Mouse (Mus musculus): ENCODE measurements around the gene Mx1.

The Mx1 gene

GRCm38 (mm10) chr16:97462481-97463181 is at the start of gene Mx1:
Gene Mx1 (minus strand): TSS chr16:97462907.
- DNase-seq (ENCODE audit: low read depth) = peak; percentile 2

GRCm38 (mm10) chr16:97512347-97512751 is 49.6 kb upstream of the Mx1 start:
- no peak for DNase-seq (ENCODE audit: low read depth)

GRCm38 (mm10) chr16:97511495-97511894 is 48.8 kb upstream of the Mx1 start:
- no peak for DNase-seq (ENCODE audit: low read depth)

GRCm38 (mm10) chr16:97510849-97511248 is 48.1 kb upstream of the Mx1 start:
- no peak for DNase-seq (ENCODE audit: low read depth)

GRCm38 (mm10) chr16:97507783-97508182 is 45.1 kb upstream of the Mx1 start:
- no peak for DNase-seq (ENCODE audit: low read depth)

GRCm38 (mm10) chr16:97504793-97505192 is 42.1 kb upstream of the Mx1 start:
- no peak for DNase-seq (ENCODE audit: low read depth)

DNA sequence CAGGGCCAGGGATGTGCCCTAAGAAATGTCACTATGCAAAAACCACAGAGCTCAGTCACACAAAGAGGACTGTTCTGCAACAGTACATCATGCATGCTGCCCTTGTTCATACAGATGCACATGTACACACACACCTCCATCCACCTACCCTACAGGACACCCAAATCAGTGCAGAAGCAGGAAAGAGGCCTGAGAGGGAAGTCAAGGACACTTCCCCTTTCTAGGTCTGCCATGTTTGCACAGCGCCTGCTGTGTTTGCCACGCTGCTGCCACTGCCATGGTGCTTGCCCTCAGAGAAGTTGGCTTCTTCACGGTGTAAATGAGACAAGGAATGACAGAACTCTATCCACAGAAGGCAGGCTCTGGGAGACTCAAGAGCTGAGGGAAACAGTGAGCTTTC is 41.1 kb upstream of the Mx1 start:
- DNase-seq (ENCODE audit: low read depth) = no peak

GRCm38 (mm10) chr16:97500901-97501300 is 38.2 kb upstream of the Mx1 start:
- DNase-seq (ENCODE audit: low read depth) = no peak

GRCm38 (mm10) chr16:97499450-97499849 is 36.7 kb upstream of the Mx1 start:
- no peak for DNase-seq (ENCODE audit: low read depth)

GRCm38 (mm10) chr16:97498139-97498538 is 35.4 kb upstream of the Mx1 start:
- DNase-seq (ENCODE audit: low read depth) = no peak

GRCm38 (mm10) chr16:97497682-97498081 is 35.0 kb upstream of the Mx1 start:
- no peak for DNase-seq (ENCODE audit: low read depth)

GRCm38 (mm10) chr16:97496026-97496425 is 33.3 kb upstream of the Mx1 start:
- DNase-seq (ENCODE audit: low read depth) = no peak

- DNase-seq (ENCODE audit: low read depth) = no peak
Observed at GRCm38 (mm10) chr16:97492369-97492768, 29.7 kb upstream of the Mx1 start.

DNA sequence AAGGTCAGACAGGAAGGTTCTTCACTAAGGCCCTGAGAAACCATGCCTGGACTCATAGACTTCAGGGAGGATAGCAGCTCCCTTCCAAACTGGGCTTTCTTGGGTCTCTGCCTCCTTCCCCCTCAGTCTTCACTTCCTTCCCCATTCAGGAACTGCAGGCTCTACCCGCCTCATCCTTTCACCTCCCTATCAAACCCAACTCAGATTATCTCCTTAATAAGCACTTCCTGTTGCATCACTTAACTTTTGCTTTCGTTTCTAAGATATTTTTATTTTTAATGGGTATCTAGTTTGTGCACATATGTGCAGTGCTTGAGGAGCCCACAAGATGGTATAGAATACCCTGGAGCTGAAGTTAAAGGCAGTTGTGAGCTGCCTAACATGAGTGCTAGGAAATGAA is 15.9 kb upstream of the Mx1 start:
- no peak for DNase-seq (ENCODE audit: low read depth)

GRCm38 (mm10) chr16:97476524-97476923 is 13.8 kb upstream of the Mx1 start:
- no peak for DNase-seq (ENCODE audit: low read depth)

DNA sequence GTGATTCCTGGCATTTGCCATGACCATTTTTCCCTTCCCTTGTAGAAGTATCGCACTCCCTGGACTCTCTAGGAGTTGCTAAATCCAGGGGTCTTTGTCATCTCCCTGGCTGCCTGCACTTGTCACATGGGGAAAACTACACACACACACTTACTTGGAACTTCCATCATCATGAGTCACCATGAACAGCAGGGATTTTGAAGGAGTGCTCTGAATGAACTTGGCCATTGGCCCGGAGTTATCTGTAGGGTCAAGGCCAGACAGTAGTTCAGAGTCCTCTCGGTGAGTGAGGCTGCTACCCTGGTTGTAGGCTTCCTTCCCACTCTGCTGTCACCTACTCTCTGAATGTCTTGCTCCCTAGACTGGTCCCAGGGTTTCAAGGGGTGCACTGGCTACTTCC is 12.9 kb upstream of the Mx1 start:
- peak; percentile 18 for DNase-seq (ENCODE audit: low read depth)

GRCm38 (mm10) chr16:97474671-97475070 is 12.0 kb upstream of the Mx1 start:
- DNase-seq (ENCODE audit: low read depth) = no peak

DNA sequence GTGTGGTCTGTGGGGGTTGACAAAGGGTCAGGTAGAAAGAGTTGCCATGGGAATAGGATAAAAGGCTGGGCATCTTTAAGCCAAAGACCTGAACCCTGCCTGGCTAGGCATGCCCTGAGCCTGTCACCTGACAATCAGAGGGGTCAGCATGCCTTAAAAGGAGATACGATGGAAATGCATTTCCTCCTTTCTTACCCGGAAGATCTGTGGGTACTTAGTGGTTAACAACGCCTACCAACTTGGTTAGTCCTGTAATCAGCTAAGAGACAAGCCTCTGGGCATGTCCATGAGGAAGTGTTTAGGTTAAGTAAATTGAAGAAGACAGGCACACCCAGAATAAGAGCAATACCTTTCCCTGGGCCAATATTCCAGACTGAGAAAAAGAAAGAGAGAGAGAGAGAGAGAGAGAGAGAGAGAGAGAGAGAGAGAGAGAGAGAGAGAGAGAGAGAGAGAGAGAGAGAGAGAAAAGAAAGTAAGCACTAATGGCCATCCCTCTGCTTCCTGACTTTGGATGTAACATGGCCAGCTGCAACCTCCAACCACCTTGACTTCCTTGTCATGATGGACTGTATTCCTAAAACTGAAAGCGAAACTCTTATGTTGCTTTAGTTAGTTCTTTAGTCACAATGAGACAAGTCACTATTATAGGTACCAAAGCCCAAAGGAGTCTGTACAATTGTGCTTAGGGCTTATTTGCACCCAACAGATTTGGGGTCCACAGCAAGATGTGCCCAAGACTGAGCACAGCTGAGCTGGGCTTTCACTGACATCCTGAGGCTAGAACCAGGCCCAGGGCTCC is 5.5 kb upstream of the Mx1 start:
- no peak for DNase-seq (ENCODE audit: low read depth)

- DNase-seq (ENCODE audit: low read depth) = no peak
Observed at GRCm38 (mm10) chr16:97467472-97467871, 4.8 kb upstream of the Mx1 start.

- peak; percentile 11 for DNase-seq (ENCODE audit: low read depth)
Observed at GRCm38 (mm10) chr16:97466182-97466957, 3.7 kb upstream of the Mx1 start.

GRCm38 (mm10) chr16:97461271-97461670 is 1.4 kb downstream of the Mx1 start:
- no peak for DNase-seq (ENCODE audit: low read depth)

DNA sequence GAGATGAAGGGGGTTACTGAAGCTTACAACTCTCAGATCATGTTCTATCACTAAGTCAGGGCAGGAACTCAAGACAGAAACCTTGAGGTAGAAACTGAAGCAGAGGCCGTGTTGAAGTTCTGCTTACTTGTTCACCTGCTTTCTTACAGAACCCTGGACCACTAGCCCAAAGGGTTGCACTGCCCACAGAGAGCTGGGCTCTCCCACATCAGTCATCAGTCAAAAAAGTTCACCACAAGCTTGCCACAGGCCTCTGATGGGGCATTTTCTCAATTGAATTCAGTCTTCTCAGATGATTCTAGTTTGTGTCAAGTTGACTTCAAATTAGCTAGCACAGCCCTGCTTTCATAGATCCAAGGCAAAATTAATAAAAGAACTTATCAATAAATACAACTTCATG is 2.9 kb downstream of the Mx1 start:
- no peak for DNase-seq (ENCODE audit: low read depth)

DNA sequence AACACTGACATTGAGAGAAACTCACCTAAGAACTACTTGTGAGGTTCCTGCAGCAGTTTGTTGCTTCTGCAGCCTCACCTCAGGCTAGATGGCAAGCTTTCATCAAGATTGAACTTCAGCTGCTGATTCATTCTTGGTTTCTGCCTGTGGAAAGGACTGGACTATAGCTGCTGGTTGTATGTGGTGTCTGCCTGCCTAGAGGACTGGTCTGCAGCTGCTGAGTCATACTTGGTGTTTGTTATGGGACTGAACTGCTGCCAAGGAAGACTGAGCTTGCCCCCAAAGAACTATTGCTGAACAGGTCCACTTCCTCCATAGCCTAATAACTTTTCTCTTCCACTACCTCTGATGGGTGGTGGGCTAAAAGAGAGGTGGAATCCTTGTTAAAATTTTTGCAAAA is 15.3 kb downstream of the Mx1 start:
- peak; percentile 14 for DNase-seq (ENCODE audit: low read depth)
